Mouse (Mus musculus) CD8-positive naive resting alpha-beta T cell, adult 2 months (primary cell): ENCODE results near the gene Ntrk3.

ENCODE experiments used
- DNase-seq, 2 experiments: peaks; one replicate each; pipeline ENCODE4 v3.0.0; 2022; ENCODE audit warnings: low read depth in 2 of 2, low spot score in 2 of 2

Ntrk3 gene

GRCm38 (mm10) chr7:78720989-78721816, 16.6 kb downstream of the Ntrk3 start:
- DNase-seq: peak; percentile 5 to 25

- DNase-seq: no peak
These were observed 17.9 kb downstream of the Ntrk3 start for GRCm38 (mm10) chr7:78719795-78720460.

- DNase-seq: peak; percentile 9 to 23
These were observed 18.7 kb downstream of the Ntrk3 start for GRCm38 (mm10) chr7:78719117-78719516.

GRCm38 (mm10) chr7:78718191-78718609, 19.6 kb downstream of the Ntrk3 start:
- no peak for DNase-seq

DNA sequence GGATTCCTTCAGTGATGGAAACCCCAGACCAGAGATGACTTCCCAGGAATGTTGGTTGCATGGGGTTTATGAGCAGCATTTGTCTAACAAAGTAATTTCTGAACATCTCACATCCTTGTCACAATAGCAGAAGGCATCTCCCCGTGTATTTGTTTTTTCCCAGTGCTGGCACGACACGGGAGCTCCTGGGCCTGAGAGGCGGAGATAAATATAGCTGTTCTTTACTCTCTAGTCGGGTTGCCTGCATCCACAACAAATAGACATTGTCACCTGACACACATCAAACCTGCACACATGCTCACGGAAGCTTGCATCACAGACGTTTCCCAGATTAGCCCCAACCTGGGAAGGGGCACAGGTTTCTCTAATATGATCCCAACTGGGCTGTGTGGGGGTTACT, 30.1 kb downstream of the Ntrk3 start:
- no peak for DNase-seq

DNA sequence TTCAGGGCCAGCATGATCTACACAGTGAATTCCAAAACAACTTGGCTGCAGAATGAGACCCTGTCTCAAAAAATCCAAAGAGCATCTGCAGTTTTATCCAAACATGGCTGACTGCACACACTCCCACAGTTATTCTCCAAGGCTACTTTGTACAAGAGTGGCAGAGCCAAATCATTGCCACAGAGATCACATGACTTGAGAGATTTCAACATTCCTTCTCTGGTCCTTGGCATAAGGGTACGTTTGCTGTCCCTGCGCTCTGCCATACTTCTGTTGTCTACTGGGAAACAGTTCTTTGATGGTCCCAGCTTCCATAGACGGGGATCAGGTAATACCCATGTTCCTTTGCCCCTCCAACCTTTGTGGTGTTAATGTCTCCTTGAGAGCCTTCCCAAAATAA, 30.7 kb downstream of the Ntrk3 start:
- no peak for DNase-seq

DNA sequence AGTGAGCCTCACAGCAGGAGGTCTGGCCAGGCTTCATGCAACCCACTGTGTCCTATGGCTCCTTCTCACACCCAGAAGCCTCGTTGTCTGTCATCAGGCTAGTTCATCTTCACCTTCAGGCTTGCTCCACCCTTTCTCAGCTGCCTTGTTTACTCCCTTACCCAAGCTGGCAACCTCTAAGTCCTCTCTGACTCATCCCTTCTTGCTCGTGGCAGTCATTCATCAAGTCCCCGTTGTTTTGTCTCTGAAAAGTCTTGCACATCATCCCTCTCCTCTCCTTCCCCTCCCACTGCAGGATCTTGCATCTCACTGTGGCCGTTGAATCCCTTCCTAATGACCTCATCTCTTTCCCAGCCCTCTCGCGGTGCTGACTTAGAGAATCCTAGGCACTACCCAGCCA, 35.1 kb downstream of the Ntrk3 start:
- DNase-seq: no peak

DNA sequence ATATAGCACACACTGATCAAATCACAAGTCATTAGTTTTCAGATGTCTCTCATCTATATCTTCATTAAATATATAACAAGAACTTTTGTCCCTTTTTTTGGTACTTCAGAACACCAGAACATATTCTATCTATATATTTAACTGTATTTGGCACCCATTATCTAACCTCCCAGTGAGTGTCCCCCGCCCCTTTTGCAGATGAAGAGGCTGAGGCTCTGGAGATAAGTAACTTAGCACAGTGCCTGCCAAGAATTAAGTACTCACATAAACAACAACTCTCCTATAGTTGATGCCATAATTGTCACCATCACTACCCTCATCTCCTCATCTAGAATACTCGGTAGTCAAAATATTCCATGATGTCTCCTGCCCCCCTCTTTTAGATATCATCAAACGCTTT, 42.6 kb downstream of the Ntrk3 start:
- DNase-seq: no peak

GRCm38 (mm10) chr7:78693148-78693547, 44.7 kb downstream of the Ntrk3 start:
- DNase-seq: no peak

DNA sequence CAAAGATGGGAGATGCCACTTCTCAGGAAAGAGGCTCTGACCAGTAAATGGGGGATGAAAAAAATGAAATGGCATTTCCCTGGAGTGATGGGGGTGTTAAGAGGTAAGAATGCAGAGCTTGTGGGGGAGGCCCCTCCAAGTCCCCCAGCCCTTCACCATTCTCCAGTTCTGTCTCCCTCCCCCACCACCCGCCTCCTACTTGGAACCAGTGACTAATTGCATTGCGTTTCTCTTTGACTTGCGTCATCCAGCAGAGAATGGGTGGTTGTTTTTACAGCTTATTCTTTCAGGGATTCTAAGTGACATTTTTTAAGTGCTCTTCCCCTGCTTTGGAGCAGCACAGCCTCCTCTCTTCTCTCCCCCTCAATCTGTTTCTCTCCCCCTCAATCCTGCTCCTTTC, 46.9 kb downstream of the Ntrk3 start:
- DNase-seq: no peak

GRCm38 (mm10) chr7:78684943-78685342, 52.9 kb downstream of the Ntrk3 start:
- no peak for DNase-seq

DNA sequence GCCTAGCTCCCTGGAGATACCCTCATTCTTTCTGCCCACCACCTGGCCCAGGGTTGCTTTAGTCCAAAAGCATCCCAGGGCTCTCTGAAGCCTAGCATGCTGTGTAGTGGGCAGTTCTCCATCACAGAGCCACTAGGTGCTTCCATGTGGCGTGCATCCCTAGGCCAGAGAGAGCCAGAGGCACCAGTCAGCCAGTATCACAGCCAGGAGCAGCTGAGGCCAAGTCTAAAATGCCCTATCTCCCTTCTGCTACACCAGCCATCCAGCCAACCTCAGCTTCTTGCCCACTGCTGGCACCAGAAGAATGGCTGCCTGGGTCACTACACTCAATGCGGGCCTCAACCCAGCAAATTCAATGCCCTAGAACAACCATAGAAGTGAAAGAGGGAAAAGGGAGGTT, 56.9 kb downstream of the Ntrk3 start:
- DNase-seq: no peak

GRCm38 (mm10) chr7:78669407-78669806, 68.4 kb downstream of the Ntrk3 start:
- DNase-seq: no peak

DNA sequence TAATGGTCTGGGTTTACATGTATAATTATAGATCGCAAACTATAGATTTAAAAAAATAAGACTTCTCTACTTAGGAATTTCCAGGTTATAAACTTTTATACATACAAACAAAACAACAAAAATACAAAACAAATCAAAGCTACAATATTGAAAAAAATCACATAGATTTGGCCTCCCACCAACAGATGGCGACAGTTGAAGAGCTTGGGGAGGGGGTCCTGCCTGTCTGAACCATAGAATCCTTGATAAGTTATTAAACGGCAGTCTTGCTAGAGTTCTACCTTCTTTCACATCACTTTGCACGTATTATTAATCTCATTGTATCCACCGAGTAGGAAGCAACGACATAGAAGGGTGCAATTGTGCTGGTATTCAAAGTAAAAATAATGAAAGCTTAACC, 68.9 kb downstream of the Ntrk3 start:
- no peak for DNase-seq

- DNase-seq: no peak
These were observed 69.7 kb downstream of the Ntrk3 start for GRCm38 (mm10) chr7:78668003-78668635.

GRCm38 (mm10) chr7:78660832-78661231, 77.0 kb downstream of the Ntrk3 start:
- no peak for DNase-seq

GRCm38 (mm10) chr7:78659846-78660245, 78.0 kb downstream of the Ntrk3 start:
- DNase-seq: no peak

- DNase-seq: no peak
These were observed 79.8 kb downstream of the Ntrk3 start for GRCm38 (mm10) chr7:78658026-78658425.

- DNase-seq: no peak
These were observed 81.6 kb downstream of the Ntrk3 start for GRCm38 (mm10) chr7:78656181-78656580.

DNA sequence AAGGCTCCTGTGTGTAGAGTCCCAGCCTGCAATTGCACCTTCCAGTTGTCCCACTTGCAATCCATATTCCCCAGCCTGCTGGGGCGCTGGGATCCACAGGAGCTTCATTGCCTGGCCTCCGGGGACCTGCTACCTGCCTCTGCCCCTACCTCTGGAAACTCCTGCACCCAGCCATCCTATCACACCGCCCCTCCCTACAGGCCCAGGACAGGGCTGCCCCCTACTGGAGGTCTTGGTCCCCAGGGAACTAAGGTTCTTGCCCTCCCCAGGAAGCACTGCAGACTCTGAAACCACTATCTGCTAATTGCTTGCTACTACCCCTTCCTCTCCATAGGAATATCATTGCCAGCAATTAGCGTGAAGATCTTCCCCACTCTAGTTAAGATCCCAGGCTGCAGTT, 84.1 kb downstream of the Ntrk3 start:
- no peak for DNase-seq

GRCm38 (mm10) chr7:78652296-78652695, 85.5 kb downstream of the Ntrk3 start:
- no peak for DNase-seq

- DNase-seq: no peak
These were observed 86.3 kb downstream of the Ntrk3 start for GRCm38 (mm10) chr7:78651540-78651939.
